Mouse (Mus musculus) mature B cell (primary cell): ENCODE results near the gene Gins2.

Source experiments
- in situ Hi-C: fragments of 300-500 bp; cut with MboI; formaldehyde crosslinking; loops from 2 replicates; pipeline ENCODE4 v1.14.3; 2019

The Gins2 gene

GRCm38 (mm10) chr8:120607460-120607859 lies 18.4 kb upstream of the Gins2 start:
- in situ Hi-C loops, result no loop called here

- in situ Hi-C loops, result no loop called here
Measured at GRCm38 (mm10) chr8:120602672-120603071, 13.6 kb upstream of the Gins2 start.

- in situ Hi-C loops, result no loop called here
Measured at GRCm38 (mm10) chr8:120599504-120599903, 10.4 kb upstream of the Gins2 start.

- in situ Hi-C loops, result no loop called here
Measured at GRCm38 (mm10) chr8:120598579-120598978, 9.5 kb upstream of the Gins2 start.

GRCm38 (mm10) chr8:120595963-120596362 lies 6.9 kb upstream of the Gins2 start:
- in situ Hi-C loops, result no loop called here

GRCm38 (mm10) chr8:120594571-120594970 lies 5.5 kb upstream of the Gins2 start:
- in situ Hi-C loops, result no loop called here

GRCm38 (mm10) chr8:120591587-120592292 lies 2.6 kb upstream of the Gins2 start:
- in situ Hi-C loops, result no loop called here

GRCm38 (mm10) chr8:120589921-120590320 lies 817 bp upstream of the Gins2 start:
- in situ Hi-C loops, result no loop called here

- in situ Hi-C loops, result no loop called here
Measured at GRCm38 (mm10) chr8:120585521-120585920, 3.6 kb downstream of the Gins2 start.

- in situ Hi-C loops, result no loop called here
Measured at GRCm38 (mm10) chr8:120581811-120582210, 7.3 kb downstream of the Gins2 start.

- in situ Hi-C loops, result no loop called here
Measured at GRCm38 (mm10) chr8:120581329-120581728, 7.8 kb downstream of the Gins2 start.

GRCm38 (mm10) chr8:120580336-120581000 lies 8.6 kb downstream of the Gins2 start:
- in situ Hi-C loops, result no loop called here

GRCm38 (mm10) chr8:120577821-120578220 lies 11.3 kb downstream of the Gins2 start:
- in situ Hi-C loops, result no loop called here

- in situ Hi-C loops, result no loop called here
Measured at GRCm38 (mm10) chr8:120575801-120576200, 13.3 kb downstream of the Gins2 start.

- in situ Hi-C loops, result no loop called here
Measured at GRCm38 (mm10) chr8:120574941-120575340, 14.2 kb downstream of the Gins2 start.

GRCm38 (mm10) chr8:120573866-120574265 lies 15.2 kb downstream of the Gins2 start:
- in situ Hi-C loops, result no loop called here

- in situ Hi-C loops, result no loop called here
Measured at GRCm38 (mm10) chr8:120572534-120572933, 16.6 kb downstream of the Gins2 start.

GRCm38 (mm10) chr8:120571561-120571960 lies 17.5 kb downstream of the Gins2 start:
- in situ Hi-C loops, result no loop called here

- in situ Hi-C loops, result no loop called here
Measured at GRCm38 (mm10) chr8:120569939-120570715, 19.0 kb downstream of the Gins2 start.

- in situ Hi-C loops, result no loop called here
Measured at GRCm38 (mm10) chr8:120569123-120569522, 20.0 kb downstream of the Gins2 start.

GRCm38 (mm10) chr8:120568164-120568798 lies 20.8 kb downstream of the Gins2 start:
- in situ Hi-C loops, result no loop called here

- in situ Hi-C loops, result no loop called here
Measured at GRCm38 (mm10) chr8:120567731-120568130, 21.4 kb downstream of the Gins2 start.
